Mouse (Mus musculus) layer of hippocampus, adult 6 months (tissue): ENCODE results near the gene Vsig10l. TPM values are rescaled to one million over a fixed set of nuclear protein-coding genes. Genes with fewer than 3 reads are reported as not detected.

ENCODE experiments used
- long read RNA-seq, 2 experiments: library from polyadenylated mRNA; unstranded; transcript quantifications; one replicate each; pipeline ENCODE4 v2.0.0; 2019 to 2020
- microRNA-seq: library from miRNA; unstranded; fragments of <30 nt; microRNA quantifications from one replicate; pipeline ENCODE4 v1.2.0, GENCODE M21; 2020
- polyA plus RNA-seq: library from polyadenylated mRNA; unstranded; fragments of <200 nt; fragmentation: Nextera tagmentation; gene quantifications from 2 replicates; pipeline ENCODE4 v1.2.3, GENCODE M21; 2021

The Vsig10l gene
- polyA plus RNA-seq, result 1.4 and 1.5 TPM in 2 replicates
- long read RNA-seq, experiment 1, partial matches to known transcripts, result 0 of 1 reads
- long read RNA-seq, experiment 1, other reads (novel, unspliced or antisense), result 1 of 1 reads
- long read RNA-seq, experiment 2, partial matches to known transcripts, result 2 of 5 reads
- long read RNA-seq, experiment 2, other reads (novel, unspliced or antisense), result 3 of 5 reads

DNA sequence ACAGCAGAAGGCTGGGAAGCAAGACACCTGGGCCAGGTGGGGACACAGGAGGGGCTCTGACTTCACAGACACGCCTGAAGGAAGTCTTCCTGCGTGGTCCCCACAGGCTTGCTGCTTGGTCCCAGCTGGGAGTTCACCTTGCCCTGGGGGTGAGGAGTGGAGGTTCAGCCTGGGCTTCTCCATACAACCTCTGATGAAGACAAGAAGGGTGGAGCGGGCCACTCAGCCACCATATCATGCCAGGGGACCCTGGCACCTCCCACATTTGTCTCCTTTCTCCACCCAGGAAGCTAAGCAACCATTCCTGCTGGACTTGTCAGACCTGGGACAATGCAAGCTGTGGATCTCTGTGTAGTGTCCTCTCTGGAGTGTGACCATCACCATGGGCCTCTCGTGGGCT, at the start of gene Vsig10l:
TSS of gene Vsig10l (plus strand) at position 301 of the 400 bp plus-strand sequence.

DNA sequence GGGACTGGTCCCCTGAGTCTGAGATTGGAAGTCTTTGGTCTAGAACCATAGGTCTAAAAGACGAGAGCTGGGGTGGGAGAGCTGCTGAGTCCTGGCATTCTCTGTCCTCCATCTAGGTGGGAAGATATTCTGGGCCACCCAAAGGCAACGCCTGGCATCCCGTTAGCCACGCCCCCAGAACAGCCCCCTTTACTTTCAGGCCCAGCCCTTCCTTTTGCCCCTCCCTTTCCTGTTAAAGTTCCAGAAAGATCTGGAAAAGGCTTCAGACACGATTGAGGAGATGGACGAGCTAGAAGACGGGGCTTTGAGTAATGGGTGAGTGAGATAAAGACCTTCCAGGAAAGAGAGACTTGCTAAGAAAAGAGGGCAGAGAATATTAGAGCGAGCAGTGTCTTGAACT, 35.5 kb upstream of the Vsig10l start, which contains the start of gene Lim2:
TSS of gene Lim2 (plus strand) at position 265 of the 400 bp plus-strand sequence.

DNA sequence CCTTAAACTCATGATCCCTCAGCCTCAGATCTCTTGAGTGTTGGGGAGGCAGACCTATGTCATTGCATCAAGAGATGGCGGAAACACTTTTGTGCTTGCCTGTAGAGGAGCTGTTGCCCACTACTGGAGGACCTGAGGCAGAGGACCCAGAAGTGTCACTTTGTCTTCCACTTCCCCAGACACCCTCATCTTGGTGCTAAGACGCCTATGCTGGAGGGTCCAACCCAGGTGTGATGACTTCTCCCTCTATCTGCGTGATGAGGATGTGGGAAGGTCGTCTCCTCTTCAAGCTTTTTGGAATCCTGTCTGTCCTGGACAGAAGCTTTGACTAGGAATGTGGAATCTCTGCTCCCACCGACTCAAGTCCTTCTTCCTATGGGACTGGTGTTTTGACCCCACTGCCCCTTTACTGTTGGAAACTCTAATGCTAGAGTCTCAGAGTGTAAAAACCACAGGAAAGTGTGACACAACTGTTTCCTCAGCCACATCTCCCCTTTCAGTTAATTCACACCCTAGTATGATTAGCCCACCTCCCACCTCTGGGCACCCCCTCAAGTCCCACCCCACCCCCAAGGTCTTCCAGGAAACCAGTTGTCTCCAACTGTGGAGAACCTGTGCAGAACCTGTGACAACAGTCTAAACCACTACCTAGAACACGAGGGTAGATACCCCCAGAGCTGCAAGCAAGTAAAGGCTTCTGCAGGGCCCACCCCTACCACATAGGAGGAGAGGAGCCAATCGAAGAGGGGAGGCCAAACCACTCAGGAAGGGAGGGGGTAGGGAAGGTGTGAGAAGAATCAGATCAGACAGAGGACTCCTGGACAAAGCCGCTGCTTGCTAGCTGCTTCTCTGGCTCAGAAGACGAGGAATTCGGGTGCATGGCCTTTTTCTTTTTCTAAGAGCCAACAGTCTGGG, 26.4 kb upstream of the Vsig10l start, which contains the start of gene Nkg7:
TSS of gene Nkg7 (plus strand) at position 733 of the 915 bp plus-strand sequence.

DNA sequence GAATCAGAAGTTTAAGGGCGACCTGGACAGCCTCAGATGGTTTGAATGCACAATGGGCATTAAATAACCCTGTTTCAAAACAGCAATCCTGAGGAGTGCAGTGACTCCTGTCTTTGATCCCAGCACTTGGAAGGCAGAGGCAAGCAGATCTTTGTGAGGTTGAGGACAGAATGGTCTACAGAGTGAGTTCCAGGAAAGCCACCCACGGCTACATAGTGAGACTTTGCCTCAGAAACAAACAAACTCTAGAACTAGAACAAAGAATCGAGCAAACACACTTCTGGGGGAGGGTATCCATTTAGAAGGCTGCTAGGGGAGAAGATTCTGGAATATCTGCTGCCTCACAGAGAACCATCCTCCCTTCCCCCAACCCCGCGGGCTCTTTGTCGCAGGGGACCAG, 22.5 kb upstream of the Vsig10l start, which contains the start of gene Cldnd2:
TSS of gene Cldnd2 (plus strand) at position 301 of the 400 bp plus-strand sequence.

DNA sequence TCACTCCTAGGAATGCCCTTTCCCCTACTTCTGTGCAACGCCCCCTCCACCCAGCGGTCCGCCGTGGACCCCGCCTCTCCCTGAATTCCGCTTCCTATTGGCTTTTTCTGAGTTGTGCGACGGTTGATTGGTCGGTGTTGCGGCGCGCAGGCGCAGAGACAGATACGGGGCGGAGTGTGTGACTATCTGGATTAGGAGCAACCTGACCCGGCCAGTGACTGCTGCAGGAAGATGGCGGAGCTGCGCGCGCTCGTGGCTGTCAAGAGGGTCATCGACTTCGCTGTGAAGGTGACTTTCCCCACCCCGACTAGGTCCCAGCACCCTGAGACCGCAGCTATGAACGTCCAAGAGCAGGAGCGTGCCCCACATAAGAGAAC, 19.0 kb upstream of the Vsig10l start, which contains the start of the genes Etfb and Gm45233:
TSS of gene Etfb (plus strand) at position 167 of the 377 bp plus-strand sequence.
TSS of gene Gm45233 (plus strand) at position 212 of the 377 bp plus-strand sequence.

DNA sequence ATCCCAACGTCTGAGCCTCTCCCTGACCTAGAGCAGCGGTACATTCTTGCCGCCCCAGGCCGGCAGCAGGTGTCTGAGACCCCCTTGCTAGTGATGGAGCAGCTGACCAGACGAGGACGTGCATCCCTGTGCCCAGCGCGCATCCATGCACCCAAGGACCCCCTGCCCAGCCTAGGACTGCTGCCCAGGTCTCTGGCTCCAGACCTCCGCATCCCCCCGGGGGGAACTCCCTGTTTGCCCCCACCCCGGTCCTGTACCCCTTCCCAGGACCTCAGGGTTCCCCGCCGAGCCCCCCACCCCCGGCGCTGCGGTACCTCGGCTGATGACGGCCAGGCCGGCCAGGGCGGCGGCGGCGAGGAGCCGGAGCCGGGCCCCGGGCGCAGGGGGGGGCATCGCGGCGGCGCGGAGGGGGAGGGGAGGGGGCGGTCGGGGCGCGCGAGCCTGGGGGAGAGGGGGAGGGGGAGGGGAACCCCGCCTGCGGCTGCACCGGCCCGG, 26.7 kb downstream of the Vsig10l start, which contains the start of gene Iglon5:
TSS of gene Iglon5 (minus strand) at position 445 of the 495 bp plus-strand sequence.

Small RNA genes lying within 50 kb of the gene (microRNA-seq; reads per million reads assigned to microRNA genes)
- gene Mir7051, result 1.3 reads per million

Other genes with a start within 250 kb of the Vsig10l start
- 4.5 and 7.9 TPM in 2 replicates for gene Zfp715, start 149.9 kb upstream of the Vsig10l start, polyA plus RNA-seq
- 0.54 and 0.90 TPM in 2 replicates for gene Siglecf, start 111.8 kb upstream of the Vsig10l start, polyA plus RNA-seq
- gene Siglecg, start 54.9 kb upstream of the Vsig10l start, polyA plus RNA-seq, result 0.05 TPM in 1 of 2 replicates, not detected in the other
- not detected in 2 replicates for gene Lim2, start 35.5 kb upstream of the Vsig10l start, polyA plus RNA-seq
- 0.92 TPM in 1 of 2 replicates, not detected in the other for gene Nkg7, start 26.1 kb upstream of the Vsig10l start, polyA plus RNA-seq
- gene Cldnd2, start 22.4 kb upstream of the Vsig10l start, polyA plus RNA-seq, result not detected in 2 replicates
- 219 and 291 TPM in 2 replicates for gene Etfb, start 19.1 kb upstream of the Vsig10l start, polyA plus RNA-seq
- 0.33 and 0.38 TPM in 2 replicates for gene Gm45233, start 19.0 kb upstream of the Vsig10l start, polyA plus RNA-seq
- gene Iglon5, start 26.9 kb downstream of the Vsig10l start, polyA plus RNA-seq, result 1.6 TPM in 2 replicates
- not detected in 2 replicates for gene 4931406B18Rik, start 42.8 kb downstream of the Vsig10l start, polyA plus RNA-seq
- 4.6 and 7.2 TPM in 2 replicates for gene Cd33, start 81.3 kb downstream of the Vsig10l start, polyA plus RNA-seq
- gene Zfp658, start 99.1 kb downstream of the Vsig10l start, polyA plus RNA-seq, result 1.4 and 1.5 TPM in 2 replicates
- gene Zfp719, start 116.5 kb downstream of the Vsig10l start, polyA plus RNA-seq, result 6.2 and 7.4 TPM in 2 replicates
- 0.13 and 0.19 TPM in 2 replicates for gene Zfp819, start 144.0 kb downstream of the Vsig10l start, polyA plus RNA-seq
- 0.09 TPM in 1 of 2 replicates, not detected in the other for gene Ceacam18, start 171.6 kb downstream of the Vsig10l start, polyA plus RNA-seq
- gene Siglece, start 197.0 kb downstream of the Vsig10l start, polyA plus RNA-seq, result 0.36 and 0.55 TPM in 2 replicates
- 7.8 and 8.8 TPM in 2 replicates for gene Ctu1, start 208.9 kb downstream of the Vsig10l start, polyA plus RNA-seq
- not detected in 2 replicates for gene Klk14, start 227.3 kb downstream of the Vsig10l start, polyA plus RNA-seq
- gene Klk13, start 249.4 kb downstream of the Vsig10l start, polyA plus RNA-seq, result not detected in 2 replicates